Mouse (Mus musculus) embryonic fibroblast, embryonic 13.5 days (primary cell): ENCODE measurements at regions not wholly inside any gene's neighbourhood (a gene's known extent, or its start where the extent isn't known, plus 50 kb on each side); places are given as distances from the start of the nearest gene placed in this dataset.
"Not testable (repeated sequence)": the region's sequence is repeated elsewhere in the genome, so short reads cannot be mapped to it uniquely, and the experiment has no call there.

Source experiments
- H3K27ac ChIP-seq: 2 replicates; pipeline ENCODE4 v1.5.1; 2012; ENCODE audit warnings: low read length, control low read depth, inconsistent platforms; ENCODE audit not compliant: insufficient read depth
- H3K4me1 ChIP-seq: 2 replicates; pipeline ENCODE4 v1.6.1; 2011; ENCODE audit warnings: low read length; ENCODE audit not compliant: control insufficient read depth, insufficient read depth
- H3K4me3 ChIP-seq: 2 replicates; pipeline ENCODE4 v1.5.1; 2011; ENCODE audit warnings: mild to moderate bottlenecking, control low read depth, low read length; ENCODE audit not compliant: insufficient read depth
- CTCF ChIP-seq: IDR thresholded peaks from 2 replicates; pipeline ENCODE4 v1.5.1; 2011; ENCODE audit warnings: mild to moderate bottlenecking, control low read depth, low read length, moderate library complexity, borderline replicate concordance; ENCODE audit not compliant: insufficient read depth
- POLR2A ChIP-seq: IDR thresholded peaks from 2 replicates; pipeline ENCODE4 v1.6.1; 2011; ENCODE audit warnings: low read depth, mild to moderate bottlenecking, control low read depth, low read length, moderate library complexity

DNA sequence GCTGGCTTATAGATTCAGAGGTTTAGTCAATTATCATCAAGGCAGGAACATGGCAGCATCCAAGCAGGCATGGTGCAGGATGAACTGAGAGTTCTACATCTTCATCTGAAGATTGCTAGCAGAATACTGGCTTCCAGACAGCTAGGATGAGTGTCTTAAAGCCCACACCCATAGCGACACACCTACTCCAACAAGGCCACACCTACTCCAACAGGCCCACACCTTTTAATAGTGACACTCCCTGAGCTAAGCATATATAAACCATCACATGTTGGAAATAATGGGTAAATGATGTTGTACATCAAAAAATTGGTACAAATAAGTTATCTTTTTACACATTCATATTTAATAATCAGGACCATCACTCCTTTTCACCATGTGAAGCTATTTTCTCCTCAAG, 299.6 kb downstream of the Pcsk1 start:
- Histone ChIP-seq H3K4me1 (no peaks in the 10 kb centered on the region), H3K27ac (no peak overlapping the region), H3K4me3 (no peak overlapping the region)
- no peak for TF ChIP-seq CTCF
- TF ChIP-seq POLR2A = no peak

DNA sequence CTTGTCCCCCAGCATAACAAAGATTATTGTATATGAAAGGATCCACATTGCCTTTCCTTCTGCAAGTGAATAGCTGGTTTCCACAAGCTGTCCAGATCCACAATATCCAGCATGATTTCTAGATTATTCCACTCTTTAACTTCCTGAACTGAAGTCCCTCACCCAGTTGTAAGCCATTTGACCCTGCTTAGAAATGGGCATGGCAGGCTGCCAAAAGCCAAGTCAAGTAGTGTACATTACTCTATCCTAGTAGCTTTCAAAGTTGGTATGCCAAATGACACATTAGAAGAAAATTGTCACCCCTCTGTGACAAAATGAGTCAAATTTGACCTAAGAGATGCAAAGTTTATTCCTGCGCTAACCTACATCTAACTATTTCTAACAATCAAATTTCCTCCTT, 300.6 kb downstream of the Pcsk1 start:
- Histone ChIP-seq H3K27ac (no peak overlapping the region), H3K4me3 (no peak overlapping the region), H3K4me1 (no peaks in the 10 kb centered on the region)
- TF ChIP-seq CTCF (no peak), POLR2A (no peak)

DNA sequence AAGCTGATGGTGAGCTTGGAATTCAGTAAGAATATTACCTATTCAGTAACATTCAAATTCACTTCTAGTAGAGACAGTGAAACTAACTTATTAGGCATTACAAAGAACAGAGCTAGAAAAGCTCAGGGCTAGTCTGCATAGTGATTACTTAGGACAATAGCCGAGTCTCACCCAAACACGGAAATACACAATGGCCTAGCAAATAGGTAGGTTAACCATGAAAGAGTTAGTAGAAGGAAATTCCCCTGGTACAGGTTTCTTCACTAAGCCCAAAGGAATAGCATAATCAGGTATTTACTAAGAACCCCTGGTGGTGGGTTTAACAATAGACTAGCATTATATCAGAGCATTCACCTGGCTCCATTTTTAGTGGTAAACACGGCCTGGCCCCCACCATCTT, 306.7 kb upstream of the Ell2 start:
- not testable (repeated sequence) for H3K4me3 ChIP-seq, H3K4me1 ChIP-seq, H3K27ac ChIP-seq

DNA sequence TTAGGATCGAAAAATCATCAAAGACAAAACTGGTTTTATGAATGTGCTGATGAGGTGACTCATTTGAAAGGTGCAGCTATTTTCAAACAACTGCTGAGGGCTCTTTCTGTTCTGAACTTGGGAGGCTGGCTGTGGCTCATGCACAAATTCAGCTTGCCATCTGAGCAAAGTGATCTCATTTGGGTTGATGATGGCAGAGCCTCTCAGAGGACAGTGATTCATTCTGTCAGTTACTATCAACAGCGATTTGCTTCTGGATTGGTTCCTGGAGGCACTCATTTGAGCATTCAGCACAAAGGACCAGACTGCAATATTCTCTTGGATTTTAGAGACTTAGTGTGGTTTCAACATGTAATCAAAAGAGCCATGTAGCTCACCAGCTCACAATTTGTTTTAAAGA, 285.8 kb upstream of the Ell2 start:
- TF ChIP-seq POLR2A (no peak), CTCF (no peak)
- no peak overlapping the region for H3K27ac ChIP-seq
- H3K4me3 ChIP-seq = no peak overlapping the region
- no peaks in the 10 kb centered on the region for H3K4me1 ChIP-seq

DNA sequence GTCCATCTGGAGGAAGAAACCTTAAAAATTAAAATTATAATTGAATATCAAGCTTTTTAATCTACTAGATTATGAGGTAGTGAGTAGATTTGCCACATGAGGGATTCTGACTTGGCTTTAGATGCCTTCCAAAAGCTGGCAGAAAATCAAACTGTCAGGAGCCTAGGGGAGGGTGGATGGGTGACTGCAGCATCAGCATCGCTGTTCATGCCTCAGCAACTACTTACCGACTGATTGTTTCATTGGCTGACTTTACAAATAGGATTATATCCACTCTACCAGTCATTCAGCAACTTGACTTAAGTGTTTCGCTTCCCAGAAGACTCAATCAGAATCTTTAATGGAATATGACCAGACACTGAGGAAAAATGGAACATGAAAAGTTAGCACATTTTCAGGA, 279.6 kb upstream of the Ell2 start:
- TF ChIP-seq POLR2A (no peak), CTCF (no peak)
- no peak overlapping the region for H3K27ac ChIP-seq
- H3K4me1 ChIP-seq = no peaks in the 10 kb centered on the region
- no peak overlapping the region for H3K4me3 ChIP-seq

DNA sequence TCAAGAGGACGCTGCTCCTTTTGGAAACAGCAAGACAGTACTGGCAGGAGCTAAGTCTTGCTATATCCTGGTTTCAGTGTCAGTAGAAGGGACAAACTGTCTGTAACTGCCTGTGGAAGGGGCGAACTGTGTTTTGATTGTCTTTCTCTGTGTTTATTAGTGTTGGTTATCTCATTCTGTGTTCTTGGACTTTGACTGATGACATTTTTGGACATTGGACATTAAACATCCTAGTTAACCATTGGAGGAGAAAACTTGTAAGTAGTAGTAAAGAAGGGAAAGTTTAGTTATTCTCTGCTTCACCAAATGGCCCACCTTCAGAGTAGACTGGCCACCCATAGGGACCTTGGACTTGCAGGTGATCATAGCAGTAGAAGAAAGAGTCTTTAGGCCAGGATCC, 267.4 kb upstream of the Ell2 start:
- TF ChIP-seq POLR2A (no peak), CTCF (no peak)
- Histone ChIP-seq H3K4me1 (no peaks in the 10 kb centered on the region), H3K27ac (no peak overlapping the region), H3K4me3 (no peak overlapping the region)

DNA sequence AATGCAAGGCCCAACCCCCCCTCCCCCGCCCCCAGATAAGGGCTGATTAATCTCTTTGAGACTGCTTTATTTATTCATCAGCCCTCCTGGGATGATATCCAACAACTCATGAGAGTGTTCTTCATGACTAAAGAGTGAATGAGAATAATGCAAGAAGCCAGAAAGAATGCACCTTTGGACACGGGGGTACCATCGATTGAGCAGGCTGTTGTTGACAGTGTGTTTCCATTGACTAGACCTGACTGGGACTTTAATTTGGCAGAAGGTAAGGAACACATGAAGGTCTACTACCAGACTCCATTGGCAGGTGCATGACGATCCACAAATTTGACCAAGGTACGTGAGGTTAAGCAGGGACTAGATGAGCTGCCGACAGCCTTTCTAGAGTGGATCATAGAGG, 266.5 kb upstream of the Ell2 start:
- H3K4me1 ChIP-seq = no peaks in the 10 kb centered on the region
- TF ChIP-seq POLR2A (no peak), CTCF (no peak)
- H3K27ac ChIP-seq = no peak overlapping the region
- H3K4me3 ChIP-seq = no peak overlapping the region

DNA sequence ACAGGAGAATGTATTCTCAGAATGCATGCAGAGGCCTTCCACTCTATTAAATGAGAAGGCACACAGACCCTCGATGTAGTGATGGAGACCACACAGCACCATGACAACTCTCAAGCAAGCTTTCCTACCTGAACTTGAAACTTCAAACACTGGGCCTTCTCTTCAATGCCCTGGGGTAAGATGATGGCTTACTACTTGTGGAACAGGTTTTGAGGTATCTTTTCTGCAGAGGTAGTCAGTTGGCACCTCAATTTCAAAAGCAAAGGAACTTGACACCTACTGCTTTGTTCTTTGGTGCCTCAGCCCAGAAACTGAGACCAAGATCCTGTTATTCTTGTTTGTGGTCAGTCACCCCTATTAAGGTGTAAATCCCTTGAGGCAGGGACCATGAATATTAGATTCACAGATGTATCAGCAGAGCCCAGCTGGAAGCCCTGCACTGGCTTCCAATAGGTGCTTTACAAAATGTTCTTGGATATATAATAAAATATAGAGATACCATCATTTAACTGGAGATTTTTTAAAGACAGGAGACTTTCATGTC, 246.2 kb upstream of the Ell2 start:
- no peak overlapping the region for H3K27ac ChIP-seq
- no peak for TF ChIP-seq CTCF
- no peak for TF ChIP-seq POLR2A
- no peaks in the 10 kb centered on the region for H3K4me1 ChIP-seq
- no peak overlapping the region for H3K4me3 ChIP-seq

DNA sequence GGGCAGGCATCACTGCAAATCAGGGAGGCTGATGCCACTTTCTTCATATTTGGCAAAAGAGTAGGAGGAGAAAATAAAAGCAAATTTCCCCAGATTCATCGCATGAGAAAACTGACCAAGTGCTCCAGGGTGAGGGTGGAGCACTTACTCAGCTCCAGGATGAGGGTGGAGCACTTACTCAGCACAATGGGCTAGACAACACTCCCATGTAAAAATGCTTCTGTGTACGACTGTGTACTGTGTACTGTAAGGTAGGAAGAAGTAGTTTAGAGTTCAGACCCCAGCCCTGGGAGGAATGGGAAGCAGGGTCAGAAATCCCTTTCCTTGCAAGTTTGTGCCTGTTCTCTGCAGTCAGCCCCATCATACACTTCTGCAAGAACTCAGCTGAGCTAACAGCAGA, 245.3 kb upstream of the Ell2 start:
- H3K4me1 ChIP-seq = no peaks in the 10 kb centered on the region
- TF ChIP-seq POLR2A = no peak
- TF ChIP-seq CTCF = no peak
- H3K4me3 ChIP-seq = no peak overlapping the region
- no peak overlapping the region for H3K27ac ChIP-seq

DNA sequence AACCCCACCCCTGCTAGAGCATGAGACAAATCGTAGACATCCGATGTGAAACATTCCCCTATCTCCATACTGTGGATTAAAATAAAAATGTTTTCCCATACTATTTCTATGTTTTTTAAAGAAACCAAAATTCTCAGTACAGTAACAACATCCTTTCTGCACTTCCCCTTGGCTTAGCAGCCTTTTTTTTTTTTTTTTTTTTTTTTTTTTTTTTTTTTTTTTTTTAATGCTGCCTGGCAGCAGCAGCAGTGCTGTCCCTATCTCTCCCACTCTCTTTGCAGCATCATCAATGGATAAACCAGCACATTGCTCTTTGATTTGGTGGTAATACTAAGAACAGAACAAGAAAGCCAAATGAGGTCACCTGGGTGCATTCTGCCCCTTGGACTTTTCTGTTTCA, 239.3 kb upstream of the Ell2 start:
- TF ChIP-seq POLR2A = no peak
- TF ChIP-seq CTCF = no peak
- Histone ChIP-seq H3K4me3 (no peak overlapping the region), H3K27ac (no peak overlapping the region), H3K4me1 (no peaks in the 10 kb centered on the region)

DNA sequence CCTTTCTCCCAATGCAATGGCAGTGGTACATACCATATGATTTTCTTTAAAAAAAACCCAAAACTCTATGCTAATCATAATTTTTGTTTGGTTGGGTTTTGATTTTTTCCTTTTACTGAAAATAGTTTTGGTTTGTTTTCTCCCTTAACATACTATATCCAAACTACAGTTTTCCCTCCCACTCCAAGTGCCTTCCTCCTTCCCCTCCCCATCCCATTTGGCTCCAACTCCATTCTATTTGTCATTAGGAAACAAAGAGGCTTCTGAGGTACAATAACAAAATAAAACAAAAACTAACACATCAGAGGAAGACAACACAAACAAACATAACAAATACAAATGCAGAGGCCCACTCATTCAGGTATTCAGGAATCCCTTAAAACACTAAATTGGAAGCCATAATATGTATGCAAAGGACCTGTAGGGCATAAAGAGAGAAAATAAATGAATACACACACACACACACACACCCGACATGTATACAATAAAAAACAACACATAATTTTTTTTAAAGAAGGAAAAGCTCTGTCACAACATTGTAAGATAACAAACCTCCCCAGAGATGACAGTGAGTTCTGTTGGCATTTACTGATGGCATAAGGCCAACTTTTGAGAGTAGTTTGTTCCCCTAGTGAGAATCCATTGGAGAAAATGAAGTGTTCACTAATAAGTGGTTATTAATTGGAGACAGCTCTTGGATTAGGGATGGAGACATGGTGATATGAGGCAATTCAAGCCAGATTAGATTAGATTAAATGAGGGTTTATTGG, 230.5 kb upstream of the Ell2 start:
- no peak overlapping the region for H3K4me3 ChIP-seq
- no peak for TF ChIP-seq POLR2A
- no peak for TF ChIP-seq CTCF
- H3K27ac ChIP-seq = no peak overlapping the region
- H3K4me1 ChIP-seq = no peaks in the 10 kb centered on the region

DNA sequence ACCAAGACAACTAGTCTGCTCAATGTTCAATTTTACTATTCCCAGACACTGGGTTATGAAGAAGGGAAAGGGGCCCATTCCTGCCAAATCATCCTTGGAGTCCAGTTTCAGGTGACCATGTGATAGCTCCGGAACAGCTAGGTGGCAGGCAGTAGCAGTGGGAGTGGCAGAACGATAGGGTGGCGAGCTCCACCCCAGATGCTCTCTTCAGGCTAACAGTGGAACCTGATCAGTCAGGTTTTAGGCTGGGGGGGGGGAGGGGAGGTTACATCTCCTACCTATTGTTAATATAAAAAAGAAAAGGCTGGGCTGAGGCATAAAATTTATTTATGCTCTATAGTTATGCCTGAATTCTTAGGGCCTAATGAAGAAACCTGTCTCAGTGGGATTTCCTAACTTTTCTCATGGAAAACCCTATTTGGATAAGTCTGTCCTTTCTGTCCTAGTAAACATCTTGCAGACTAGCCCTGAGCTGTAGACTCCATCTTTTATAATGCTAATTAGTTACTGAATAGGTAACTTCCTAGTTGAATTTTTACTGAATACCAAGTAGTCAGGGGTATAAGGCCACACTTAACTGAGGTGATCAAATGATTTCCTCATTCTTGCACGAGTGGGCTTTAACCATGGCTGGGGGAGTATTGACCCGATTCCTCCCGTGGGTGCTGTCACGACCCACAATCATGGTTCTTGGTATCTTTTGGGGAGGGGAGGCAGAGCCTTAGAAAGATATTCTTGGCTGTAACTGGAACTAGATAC, 223.2 kb upstream of the Ell2 start:
- H3K27ac ChIP-seq, H3K4me1 ChIP-seq, H3K4me3 ChIP-seq: not testable (repeated sequence)

DNA sequence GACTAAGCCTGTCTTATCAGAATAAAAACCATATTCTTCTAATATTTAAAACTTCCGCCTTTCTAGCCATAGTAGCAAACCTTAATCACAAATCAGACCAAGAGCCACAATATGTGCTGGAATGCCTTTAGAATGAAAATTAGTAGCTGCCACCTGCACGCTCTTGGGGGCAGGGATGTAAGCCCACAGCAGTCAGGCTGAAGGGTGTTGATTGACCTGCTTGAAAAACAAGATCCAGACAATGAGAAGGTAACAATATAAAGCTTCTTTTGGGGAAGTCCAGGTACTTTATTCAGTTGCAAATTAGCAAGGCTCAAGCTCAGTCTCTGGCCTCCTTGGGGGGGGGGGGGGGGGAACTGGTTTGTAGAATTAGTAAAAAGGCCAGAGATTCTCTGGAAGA, 222.3 kb upstream of the Ell2 start:
- not testable (repeated sequence) for H3K27ac ChIP-seq, H3K4me3 ChIP-seq, H3K4me1 ChIP-seq
